Mouse (Mus musculus) adrenal gland, postnatal 36 days (tissue): ENCODE results near the gene Pla2g4a. TPM values are rescaled to one million over a fixed set of nuclear protein-coding genes. Genes with fewer than 3 reads are reported as not detected.

Source experiments
- DNase-seq, 2 experiments: peaks; one replicate each; pipeline ENCODE4 v3.0.0; 2021; ENCODE audit warnings: mixed read lengths in 1 of 2
- total RNA-seq, 2 experiments: library from RNA; stranded (reverse); gene quantifications; 2 replicates each; pipeline ENCODE4 v1.2.3; 2021

The Pla2g4a gene
- total RNA-seq, 2 experiments from 2014 or later = 3.3 to 5.4 TPM

DNA sequence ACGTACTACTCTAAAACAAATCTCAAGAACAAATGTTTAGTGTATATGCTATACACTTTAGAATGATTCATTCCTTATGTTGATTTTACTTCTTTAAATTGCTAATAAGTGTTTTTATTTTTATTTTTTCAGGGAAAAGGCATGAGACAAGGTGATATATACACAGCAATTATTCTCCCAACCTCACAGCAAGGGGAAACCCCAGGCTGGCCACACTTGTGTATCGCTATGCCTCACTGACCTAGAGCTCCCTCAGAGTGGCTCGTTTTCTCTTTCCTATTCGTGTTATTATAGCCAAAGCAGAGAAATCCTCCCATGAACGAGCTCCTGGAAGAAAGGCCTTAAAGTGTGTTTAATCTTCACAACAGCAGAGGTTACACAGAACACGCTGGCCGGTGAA is 106.2 kb downstream of the Pla2g4a start:
- no peak for DNase-seq

DNA sequence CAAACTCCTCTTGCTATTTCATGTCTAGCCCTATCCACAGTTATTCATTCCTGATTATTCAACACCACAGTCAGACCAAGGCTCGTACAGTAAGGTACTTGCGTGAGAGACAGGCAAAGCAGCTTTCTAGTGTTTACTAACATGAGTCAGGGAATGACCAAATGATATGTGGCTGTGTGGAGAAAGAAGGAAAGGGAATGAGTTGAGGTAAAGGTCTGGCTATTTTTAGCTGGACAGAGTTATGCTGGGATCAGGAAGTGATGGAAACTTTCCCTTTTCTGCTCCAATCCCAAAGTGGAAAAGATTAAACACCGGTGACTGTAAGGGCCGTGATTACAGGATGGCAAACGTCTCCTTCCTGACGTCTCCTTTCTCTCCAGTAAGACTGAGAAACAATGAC is 114.4 kb downstream of the Pla2g4a start:
- no peak for DNase-seq

DNA sequence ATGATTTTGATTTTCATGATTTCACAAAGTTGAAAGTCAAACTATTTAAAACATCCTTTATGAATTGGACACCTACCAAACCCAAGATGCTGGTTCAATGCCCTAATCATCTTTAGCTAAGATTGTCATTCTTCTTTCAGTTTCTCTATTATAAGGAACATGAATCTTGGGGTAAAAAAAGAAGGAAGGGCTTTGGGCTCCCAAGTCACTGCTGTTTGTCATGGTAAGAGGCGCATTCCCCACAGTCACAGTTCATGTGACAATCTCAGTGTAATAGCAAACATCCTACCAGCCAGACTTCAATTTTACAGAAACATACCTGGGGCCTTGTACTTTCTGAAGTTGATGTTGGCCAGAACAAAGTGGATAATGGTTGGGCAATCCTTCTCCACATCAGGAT is 119.2 kb downstream of the Pla2g4a start:
- no peak for DNase-seq

DNA sequence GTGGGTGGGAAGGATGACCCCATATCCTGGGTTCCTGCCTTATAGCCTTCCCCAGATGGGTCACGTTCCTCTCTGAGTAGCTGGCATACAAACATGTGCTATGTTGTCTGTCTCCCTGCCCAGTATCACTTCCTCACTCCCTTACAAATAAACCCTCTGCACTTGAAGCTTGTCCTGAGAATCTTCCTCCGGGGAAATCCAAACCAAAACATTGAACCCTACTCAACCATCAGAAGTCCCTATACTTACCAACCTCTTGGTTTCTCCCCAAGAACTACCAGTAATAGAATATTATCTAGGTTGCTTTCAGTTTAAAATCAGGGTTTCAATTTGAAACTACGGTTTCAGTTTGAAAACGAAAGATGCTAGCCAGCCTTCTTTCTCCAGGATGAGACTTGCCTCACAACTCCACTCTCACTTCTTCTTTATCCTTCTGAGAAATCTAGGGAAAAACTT is 120.1 kb downstream of the Pla2g4a start:
- no peak for DNase-seq

DNA sequence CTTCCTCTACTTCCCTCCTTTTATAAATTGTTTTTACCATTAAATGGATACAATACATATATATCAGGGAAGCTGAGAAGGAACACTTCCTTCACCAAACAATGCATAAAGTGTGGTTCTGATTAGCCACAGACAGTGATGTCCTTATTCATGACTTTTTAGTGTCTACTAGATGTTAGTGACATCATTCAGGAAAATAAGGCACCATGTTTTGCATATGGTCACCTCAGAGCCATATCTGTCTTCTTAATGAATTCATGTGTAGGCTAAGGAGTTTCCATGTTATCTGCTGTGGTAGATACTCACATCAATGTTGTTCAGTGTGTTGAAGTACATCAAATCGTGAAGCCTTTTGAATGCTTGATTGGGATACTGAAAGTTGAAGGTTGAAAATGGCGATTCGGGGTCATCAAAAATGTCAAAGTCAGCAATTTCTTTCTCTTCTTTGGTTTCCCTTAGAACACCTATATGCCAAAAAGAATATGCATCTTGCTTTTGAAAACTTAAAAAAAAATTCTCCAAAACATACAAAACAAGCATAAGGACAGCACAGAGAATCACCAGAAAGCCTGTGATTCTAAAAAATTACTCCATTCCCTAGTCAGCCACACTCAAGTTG is 120.7 kb downstream of the Pla2g4a start:
- no peak for DNase-seq

DNA sequence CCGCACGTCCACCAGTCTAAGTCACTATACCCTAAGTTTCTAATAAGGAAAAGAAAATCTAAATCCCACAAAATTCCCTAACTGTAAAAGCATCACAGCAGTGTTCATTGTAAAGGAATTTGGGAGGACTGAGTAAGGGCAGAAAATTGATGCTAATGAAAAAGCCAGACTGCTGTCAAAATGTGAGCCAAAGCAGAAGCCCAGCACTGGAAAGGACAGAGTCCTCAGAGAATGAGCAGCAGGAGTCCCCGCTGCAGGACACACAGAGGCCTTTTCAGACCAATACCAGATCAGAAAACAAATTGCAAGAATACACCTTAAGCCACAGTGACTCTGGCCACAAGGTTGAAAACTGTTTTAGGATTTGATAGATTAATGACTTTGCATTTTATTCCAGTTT is 124.6 kb downstream of the Pla2g4a start:
- no peak for DNase-seq

DNA sequence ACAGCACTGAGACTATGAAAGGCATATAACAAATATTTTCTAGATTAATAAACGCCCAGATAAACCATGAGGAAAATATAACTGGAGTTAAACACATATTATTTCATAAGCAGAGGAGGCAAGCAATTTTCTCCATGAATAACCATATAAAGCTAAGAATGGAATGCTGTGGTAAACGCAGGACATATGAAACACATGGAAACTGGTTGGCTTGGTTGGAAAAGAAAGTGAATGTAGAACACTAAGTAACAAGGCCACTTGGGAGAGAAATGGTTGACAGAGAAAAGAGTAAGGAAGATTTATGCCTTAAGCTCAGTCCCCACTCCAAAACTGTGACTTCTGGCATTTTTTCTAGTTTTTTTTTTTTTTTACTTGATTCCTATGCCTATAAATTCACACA is 127.2 kb downstream of the Pla2g4a start:
- no peak for DNase-seq

DNA sequence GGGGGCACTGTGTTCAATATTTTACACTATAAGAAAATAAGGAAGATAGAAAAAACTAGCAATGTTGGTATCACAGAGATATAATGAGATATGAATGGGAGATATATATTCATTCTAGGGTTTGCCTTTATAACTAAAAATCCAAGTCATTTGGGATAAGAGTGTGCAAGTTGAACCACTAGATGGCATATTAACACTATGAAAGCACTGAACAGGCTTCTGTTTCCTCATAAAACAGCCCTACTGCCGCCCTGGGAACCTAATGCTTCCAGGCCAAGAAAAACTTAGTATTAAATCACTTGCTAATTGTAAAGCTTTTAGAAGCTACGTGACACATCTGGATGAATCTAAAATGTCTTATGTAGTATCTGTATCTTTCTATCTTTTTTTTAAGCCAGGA is 128.1 kb downstream of the Pla2g4a start:
- no peak for DNase-seq

DNA sequence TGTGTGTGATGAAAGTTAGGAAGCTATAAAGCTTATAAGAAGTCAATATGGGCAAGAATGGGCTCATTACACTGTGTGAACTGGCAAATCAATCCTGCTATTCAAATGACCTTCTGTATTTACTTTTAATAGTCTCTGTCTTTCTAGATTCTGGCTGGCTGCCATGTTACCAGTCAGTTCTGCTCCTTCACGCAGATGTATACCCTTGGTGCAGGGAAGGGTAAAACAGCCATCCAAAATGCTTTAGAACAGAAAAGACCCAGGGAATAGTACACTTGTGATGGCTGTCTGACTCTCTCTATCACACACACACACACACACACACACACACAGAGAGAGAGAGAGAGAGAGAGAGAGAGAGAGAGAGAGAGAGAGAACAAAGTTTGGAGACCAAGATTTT is 128.6 kb downstream of the Pla2g4a start:
- DNase-seq = no peak

DNA sequence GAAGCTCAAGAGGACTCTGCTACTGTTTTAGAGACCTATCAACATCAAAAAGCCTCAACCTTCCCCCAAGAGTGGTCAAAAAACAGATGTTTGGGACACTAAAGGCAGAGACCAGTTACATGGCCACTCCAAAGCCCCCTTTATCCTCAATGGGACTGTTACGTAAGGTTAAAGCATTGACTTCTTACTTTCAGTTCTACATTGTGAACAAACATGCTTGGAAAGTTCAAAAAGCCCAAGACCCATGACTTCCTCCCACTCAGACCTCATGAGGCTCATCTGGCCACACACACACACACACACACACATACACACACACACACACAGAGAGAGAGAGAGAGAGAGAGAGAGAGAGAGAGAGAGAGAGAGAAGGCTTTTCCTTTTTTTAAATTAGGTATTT is 130.0 kb downstream of the Pla2g4a start:
- no peak for DNase-seq

DNA sequence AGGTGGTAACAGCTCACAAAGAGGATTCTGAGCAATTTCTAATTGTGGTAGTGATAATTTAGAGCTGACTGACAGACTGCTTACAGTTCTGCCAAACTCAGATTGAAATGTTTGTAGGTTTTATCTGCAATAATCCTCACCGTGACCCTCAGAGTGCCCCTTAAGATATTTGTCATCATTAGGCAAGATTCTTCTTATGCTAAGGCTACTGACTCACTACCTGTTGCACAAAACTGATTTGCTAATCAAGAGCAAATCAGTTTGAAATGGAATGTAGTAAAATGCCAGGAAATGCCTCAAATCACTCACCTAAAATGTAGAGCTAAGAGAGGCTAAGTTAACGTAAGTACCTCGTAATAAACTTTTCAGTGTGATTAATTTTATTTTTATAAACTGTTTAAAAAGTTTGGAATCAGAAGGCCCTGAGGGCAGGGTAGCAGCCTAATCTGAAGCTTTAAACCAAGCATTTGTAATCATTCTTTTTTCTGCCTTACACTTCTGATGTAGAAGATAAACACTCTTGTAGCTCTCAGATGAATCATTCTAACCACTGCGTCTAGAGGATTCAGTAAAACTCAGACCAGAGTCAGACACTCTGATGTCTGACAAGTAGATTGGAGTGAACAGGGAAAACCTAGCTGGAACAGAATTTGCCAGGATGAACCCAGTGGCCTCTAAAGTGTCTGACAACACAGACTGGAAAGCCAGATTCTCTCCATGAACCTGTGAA is 147.3 kb downstream of the Pla2g4a start:
- no peak for DNase-seq

DNA sequence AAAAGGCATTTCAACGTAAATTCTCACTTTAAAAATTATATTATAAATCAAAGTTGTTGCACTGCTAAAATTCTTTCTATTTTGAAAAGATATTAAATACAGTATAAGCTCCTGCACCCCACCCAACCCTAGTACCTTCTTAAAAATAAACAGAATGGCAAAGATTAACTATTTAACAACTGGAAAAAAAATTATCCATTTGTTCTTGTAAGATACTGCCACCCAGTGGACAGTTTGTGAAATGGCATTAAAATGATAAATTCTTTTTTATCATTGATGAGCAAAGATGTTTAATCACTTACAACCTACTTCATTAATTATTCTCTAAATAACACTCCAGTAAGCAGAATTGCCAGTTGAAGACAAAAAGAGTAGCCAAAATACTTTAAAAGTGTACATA is 151.6 kb downstream of the Pla2g4a start:
- no peak for DNase-seq

Other genes with a start within 250 kb of the Pla2g4a start
- 1 to 10 TPM; 1.2 to 1.3 TPM for gene Ptgs2, start 138.7 kb upstream of the Pla2g4a start, total RNA-seq